In the genomic region with DNA sequence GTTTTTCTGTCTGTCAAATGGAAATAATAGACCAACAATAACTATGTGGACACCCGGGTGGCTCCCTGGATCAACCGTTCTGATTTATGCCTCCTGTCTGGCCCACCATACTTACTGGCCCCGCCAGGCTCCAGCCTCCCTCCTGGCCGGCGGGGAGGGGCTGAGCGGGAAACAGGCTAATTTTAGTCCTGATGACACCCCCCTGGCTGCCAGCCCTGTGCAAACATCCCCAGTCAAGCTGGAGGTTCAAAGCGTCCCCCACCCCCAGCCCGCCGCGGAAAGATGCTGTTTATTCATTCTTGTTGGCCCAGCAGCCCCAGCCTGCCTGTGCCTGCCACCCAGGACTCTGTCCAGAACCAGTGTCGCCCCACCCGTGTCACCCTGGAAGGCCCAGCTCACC, we compare ENCODE assay signal across 10 mouse cellular contexts. TPM values are rescaled to one million over a fixed set of nuclear protein-coding genes. Genes with fewer than 3 reads are reported as not detected.
DNase-seq lines count a peak whose midpoint lies in the region; ATAC-seq lines count a peak whose summit lies in the region.
"Had no signal": no experiment of that assay in that cellular context is flagged by ENCODE, and none has a peak within 500 bp of the region (broad histone marks: within the 10 kb centered on the region; RNA-seq: fewer than 3 reads in every experiment).

No protein-coding gene starts in this region.

- no peaks in the 10 kb centered on the region for H3K9me3 ChIP-seq in kidney, embryonic 15.5 days (replicated peaks)
- H3K9me3 ChIP-seq in embryonic facial prominence, embryonic 10.5 days: no peaks in the 10 kb centered on the region
- H3K9me3 ChIP-seq in lung, embryonic 16.5 days (ENCODE audit: control insufficient read depth, low read length): peaks cover 3% of the 10 kb centered on the region

- H3K36me3 ChIP-seq in kidney, embryonic 15.5 days: peaks cover 20% of the 10 kb centered on the region
- peaks cover 22% of the 10 kb centered on the region for H3K36me3 ChIP-seq in embryonic facial prominence, embryonic 10.5 days (replicated peaks)
- peaks cover 5% of the 10 kb centered on the region for H3K36me3 ChIP-seq in lung, embryonic 16.5 days (ENCODE audit: control insufficient read depth, insufficient read depth, low read length)

- H3K9ac ChIP-seq in kidney, embryonic 15.5 days: no peak overlapping the region
- peak overlapping the region; percentile 44; the same call in 1 of the 2 replicates for H3K9ac ChIP-seq in lung, embryonic 16.5 days (ENCODE audit: low read length)

- peak overlapping the region; percentile 15 for H3K4me2 ChIP-seq in kidney, embryonic 15.5 days
- H3K4me2 ChIP-seq in lung, embryonic 16.5 days (ENCODE audit: low read depth, low read length): peak overlapping the region; percentile 23

- H3K4me1 ChIP-seq in kidney, embryonic 15.5 days: peaks cover 37% of the 10 kb centered on the region
- H3K4me1 ChIP-seq in embryonic facial prominence, embryonic 10.5 days: peaks cover 33% of the 10 kb centered on the region
- peaks cover 25% of the 10 kb centered on the region for H3K4me1 ChIP-seq in lung, embryonic 16.5 days (replicated peaks; ENCODE audit: control insufficient read depth, insufficient read depth, low read length)

- WGBS in kidney, embryonic 15.5 days: 14% methylated on average over 12 of the region's 12 CpGs
- WGBS in embryonic facial prominence, embryonic 10.5 days: 30% methylated on average over 12 of the region's 12 CpGs
- 4% methylated on average over 12 of the region's 12 CpGs for WGBS in lung, embryonic 16.5 days

- H3K4me3 ChIP-seq in kidney, embryonic 15.5 days (replicated peaks): no peak overlapping the region
- H3K4me3 ChIP-seq in embryonic facial prominence, embryonic 10.5 days: no peak overlapping the region
- H3K4me3 ChIP-seq in lung, embryonic 16.5 days (ENCODE audit: low read length): no peak overlapping the region
- H3K4me3 ChIP-seq: left cerebral cortex, adult 2 months had no signal

- no peak for DNase-seq in kidney, adult 18-20 months
- DNase-seq in embryonic facial prominence, embryonic 10.5 days (ENCODE audit: low spot score): peak; percentile 26
- peak; percentile 69 for DNase-seq in heart, postnatal 4 days
- no peak for DNase-seq in layer of hippocampus, adult 11-12 months (ENCODE audit: low spot score)
- no peak for DNase-seq in spleen, postnatal 36 days (ENCODE audit: low spot score in 2 of 2)
- DNase-seq: midbrain, embryonic 14.5 days had no signal

- H3K27ac ChIP-seq in kidney, embryonic 15.5 days: no peak overlapping the region
- H3K27ac ChIP-seq in embryonic facial prominence, embryonic 10.5 days (replicated peaks): peak overlapping the region; percentile 16; the same call in 1 of the 2 replicates
- H3K27ac ChIP-seq in lung, embryonic 16.5 days (ENCODE audit: low read length): peak overlapping the region; percentile 21; the same call in 1 of the 2 replicates
- H3K27ac ChIP-seq: left cerebral cortex, adult 2 months had no signal

- no peak for ATAC-seq in kidney, embryonic 15.5 days (replicated peaks; ENCODE audit: low FRiP score)
- ATAC-seq in lung, embryonic 16.5 days (ENCODE audit: low read depth): peak; percentile 76
- ATAC-seq: Patski had no signal

- no peaks in the 10 kb centered on the region for H3K27me3 ChIP-seq in kidney, embryonic 15.5 days
- H3K27me3 ChIP-seq in embryonic facial prominence, embryonic 10.5 days (replicated peaks; ENCODE audit: low read depth, poor library complexity, severe bottlenecking): no peaks in the 10 kb centered on the region
- H3K27me3 ChIP-seq in lung, embryonic 16.5 days (ENCODE audit: control insufficient read depth, insufficient read depth, low read depth, low read length): no peaks in the 10 kb centered on the region

RNA-seq across cellular contexts. Expression of gene Vmac, which starts 10.3 kb away (rescaled TPM):
- 15.6 and 19.5 TPM in 2 replicates for polyA plus RNA-seq in kidney, embryonic 15.5 days (2015; fragmentation: Nextera tagmentation; extraction: Ambion mirVana)
- polyA plus RNA-seq in embryonic facial prominence, embryonic 10.5 days (2016; fragmentation: Nextera tagmentation; extraction: Ambion mirVana): 14.1 and 14.5 TPM in 2 replicates
- 1 to 10 TPM; 5.3 to 8.0 TPM for total RNA-seq in heart, postnatal 4 days (2021)
- polyA plus RNA-seq in lung, embryonic 16.5 days (2015; fragmentation: Nextera tagmentation; extraction: Ambion mirVana): 15.4 and 18.2 TPM in 2 replicates

RNA-seq across cellular contexts. Expression of gene Ndufa11, which starts 10.6 kb away (rescaled TPM):
- 470 and 471 TPM in 2 replicates for polyA plus RNA-seq in kidney, embryonic 15.5 days (2015; fragmentation: Nextera tagmentation; extraction: Ambion mirVana)
- polyA plus RNA-seq in embryonic facial prominence, embryonic 10.5 days (2016; fragmentation: Nextera tagmentation; extraction: Ambion mirVana): 388 and 402 TPM in 2 replicates
- 100 to 1,000 TPM; 705 to 809 TPM for total RNA-seq in heart, postnatal 4 days (2021)
- polyA plus RNA-seq in lung, embryonic 16.5 days (2015; fragmentation: Nextera tagmentation; extraction: Ambion mirVana): 424 and 435 TPM in 2 replicates

RNA-seq across cellular contexts. Expression of gene Nrtn, which starts 29.2 kb away (rescaled TPM):
- 6.5 and 7.1 TPM in 2 replicates for polyA plus RNA-seq in kidney, embryonic 15.5 days (2015; fragmentation: Nextera tagmentation; extraction: Ambion mirVana)
- polyA plus RNA-seq in embryonic facial prominence, embryonic 10.5 days (2016; fragmentation: Nextera tagmentation; extraction: Ambion mirVana): 4.5 and 4.7 TPM in 2 replicates
- total RNA-seq in heart, postnatal 4 days (2021): 10 to 100 TPM; 22.4 to 22.5 TPM
- polyA plus RNA-seq in lung, embryonic 16.5 days (2015; fragmentation: Nextera tagmentation; extraction: Ambion mirVana): 5.1 and 7.3 TPM in 2 replicates

RNA-seq across cellular contexts. Expression of gene Dus3l, which starts 36.4 kb away (rescaled TPM):
- polyA plus RNA-seq in kidney, embryonic 15.5 days (2015; fragmentation: Nextera tagmentation; extraction: Ambion mirVana): 46.5 and 54.6 TPM in 2 replicates
- polyA plus RNA-seq in embryonic facial prominence, embryonic 10.5 days (2016; fragmentation: Nextera tagmentation; extraction: Ambion mirVana): 45.0 and 45.6 TPM in 2 replicates
- total RNA-seq in heart, postnatal 4 days (2021): 10 to 100 TPM; 22.8 to 23.5 TPM
- 40.8 and 43.6 TPM in 2 replicates for polyA plus RNA-seq in lung, embryonic 16.5 days (2015; fragmentation: Nextera tagmentation; extraction: Ambion mirVana)

RNA-seq across cellular contexts. Expression of gene Prr22, which starts 41.9 kb away (rescaled TPM):
- polyA plus RNA-seq in kidney, embryonic 15.5 days (2015; fragmentation: Nextera tagmentation; extraction: Ambion mirVana): 1.7 and 1.8 TPM in 2 replicates
- 1.7 and 1.8 TPM in 2 replicates for polyA plus RNA-seq in embryonic facial prominence, embryonic 10.5 days (2016; fragmentation: Nextera tagmentation; extraction: Ambion mirVana)
- under 1 TPM; 0.41 to 0.61 TPM for total RNA-seq in heart, postnatal 4 days (2021)
- polyA plus RNA-seq in lung, embryonic 16.5 days (2015; fragmentation: Nextera tagmentation; extraction: Ambion mirVana): 0.84 and 1.5 TPM in 2 replicates

Comparison
In these comparisons a context has a peak if more than half of its experiments do, and no peak if none do; other contexts are left out.
1. DNase-seq: peak in embryonic facial prominence, embryonic 10.5 days (single experiment) and heart, postnatal 4 days (single experiment); none in kidney, adult 18-20 months (single experiment), layer of hippocampus, adult 11-12 months (single experiment) and spleen, postnatal 36 days (0 of 2).